Mouse (Mus musculus) embryonic fibroblast, embryonic 13.5 days (primary cell): ENCODE data around the gene Zzef1.

Experiments used
- CTCF ChIP-seq: IDR thresholded peaks from 2 replicates; pipeline ENCODE4 v1.5.1; 2011; ENCODE audit warnings: mild to moderate bottlenecking, control low read depth, low read length, moderate library complexity, borderline replicate concordance; ENCODE audit not compliant: insufficient read depth
- POLR2A ChIP-seq: IDR thresholded peaks from 2 replicates; pipeline ENCODE4 v1.6.1; 2011; ENCODE audit warnings: low read depth, mild to moderate bottlenecking, control low read depth, low read length, moderate library complexity

GRCm38 (mm10) chr11:72792033-72792432 lies 4.0 kb upstream of the Zzef1 start:
- TF ChIP-seq CTCF (no peak), POLR2A (no peak)
